Mouse (Mus musculus) midbrain, embryonic 11.5 days (tissue): ENCODE measurements around the gene Gm21964. TPM values are rescaled to one million over a fixed set of nuclear protein-coding genes. Genes with fewer than 3 reads are reported as not detected.

Experiments used
- ATAC-seq: fragments of 200-750 bp; cut with Nextera tagmentation; 2 replicates; pipeline ENCODE4 v1.8.0; 2017; ENCODE audit warnings: moderate TSS enrichment, moderate library complexity; ENCODE audit not compliant: low FRiP score
- DNase-seq: peaks from one replicate; pipeline ENCODE4 v3.0.0; 2015; ENCODE audit warnings: low spot score; ENCODE audit errors: missing footprints
- H3K27ac ChIP-seq: fragments of 300-500 bp; sonication (generic); 2 replicates; pipeline ENCODE4 v1.5.1; 2014; ENCODE audit warnings: low read depth, low read length
- H3K27me3 ChIP-seq: fragments of 300-500 bp; sonication (generic); 2 replicates; pipeline ENCODE4 v1.6.1; 2014; ENCODE audit warnings: mild to moderate bottlenecking, low read length, moderate library complexity, mixed read lengths; ENCODE audit not compliant: control insufficient read depth, insufficient read depth
- H3K36me3 ChIP-seq: fragments of 300-500 bp; sonication (generic); 2 replicates; pipeline ENCODE4 v1.6.1; 2014; ENCODE audit warnings: mild to moderate bottlenecking, low read length, moderate library complexity, mixed read lengths; ENCODE audit not compliant: control insufficient read depth, insufficient read depth
- H3K4me1 ChIP-seq: fragments of 300-500 bp; sonication (generic); 2 replicates; pipeline ENCODE4 v1.6.1; 2014; ENCODE audit warnings: low read length; ENCODE audit not compliant: control insufficient read depth, insufficient read depth
- H3K4me2 ChIP-seq: fragments of 300-500 bp; sonication (generic); 2 replicates; pipeline ENCODE4 v1.6.1; 2014; ENCODE audit warnings: mild to moderate bottlenecking, moderate library complexity
- H3K4me3 ChIP-seq: fragments of 300-500 bp; sonication (generic); 2 replicates; pipeline ENCODE4 v1.5.1; 2014; ENCODE audit warnings: low read depth, low read length
- H3K9ac ChIP-seq: fragments of 300-500 bp; sonication (generic); 2 replicates; pipeline ENCODE4 v1.6.1; 2014; ENCODE audit warnings: low read length
- H3K9me3 ChIP-seq: fragments of 300-500 bp; sonication (generic); 2 replicates; pipeline ENCODE4 v1.6.1; 2016; ENCODE audit warnings: low read length; ENCODE audit not compliant: control insufficient read depth
- WGBS: fragments of 180-500 bp; shearing (Covaris S2); extraction: QIAGEN DNeasy Blood & Tissue Kit; methylation state at CpG from one replicate; pipeline ENCODE4 v1.1.7; 2014; 5-methylcytosine and 5-hydroxymethylcytosine counted together
- polyA plus RNA-seq: library from polyadenylated mRNA; unstranded; fragments of >200 nt; fragmentation: Nextera tagmentation; extraction: Ambion mirVana; gene quantifications from 2 replicates; pipeline ENCODE4 v1.2.1, GENCODE M21; 2014

The Gm21964 gene
- polyA plus RNA-seq, 1 experiment from 2014 or later: not detected

- DNase-seq (no peak), ATAC-seq (no peak)
- no peaks in the 10 kb centered on the region for H3K36me3 ChIP-seq
- no peaks in the 10 kb centered on the region for H3K4me1 ChIP-seq
- H3K4me2 ChIP-seq: no peak overlapping the region
- 75% methylated on average over 3 of the region's 3 CpGs for WGBS
- H3K9me3 ChIP-seq: no peaks in the 10 kb centered on the region
- H3K9ac ChIP-seq: no peak overlapping the region
- H3K27me3 ChIP-seq: no peaks in the 10 kb centered on the region
- H3K27ac ChIP-seq: no peak overlapping the region
- no peak overlapping the region for H3K4me3 ChIP-seq
Measured at GRCm38 (mm10) chr8:110140156-110140555, 39.1 kb downstream of the Gm21964 start.

GRCm38 (mm10) chr8:110140770-110141169 is 39.8 kb downstream of the Gm21964 start:
- Histone ChIP-seq H3K27ac (no peak overlapping the region), H3K4me3 (no peak overlapping the region), H3K9ac (no peak overlapping the region), H3K4me2 (no peak overlapping the region), H3K36me3 (no peaks in the 10 kb centered on the region), H3K27me3 (no peaks in the 10 kb centered on the region), H3K4me1 (no peaks in the 10 kb centered on the region), H3K9me3 (no peaks in the 10 kb centered on the region)
- ATAC-seq (no peak), DNase-seq (no peak)
- 78% methylated on average over 4 of the region's 4 CpGs for WGBS

GRCm38 (mm10) chr8:110145538-110145937 is 44.5 kb downstream of the Gm21964 start:
- H3K36me3 ChIP-seq: no peaks in the 10 kb centered on the region
- H3K27ac ChIP-seq: no peak overlapping the region
- no peak overlapping the region for H3K4me2 ChIP-seq
- no peaks in the 10 kb centered on the region for H3K27me3 ChIP-seq
- H3K4me3 ChIP-seq: no peak overlapping the region
- no peak overlapping the region for H3K9ac ChIP-seq
- DNase-seq: peak; percentile 88
- H3K4me1 ChIP-seq: no peaks in the 10 kb centered on the region
- no peaks in the 10 kb centered on the region for H3K9me3 ChIP-seq
- WGBS: 0% methylated on average over 4 of the region's 4 CpGs
- no peak; the same call in 1 of the 2 replicates for ATAC-seq

- Histone ChIP-seq H3K9ac (no peak overlapping the region), H3K27me3 (no peaks in the 10 kb centered on the region), H3K4me2 (no peak overlapping the region), H3K27ac (no peak overlapping the region), H3K9me3 (no peaks in the 10 kb centered on the region), H3K4me1 (no peaks in the 10 kb centered on the region), H3K36me3 (no peaks in the 10 kb centered on the region), H3K4me3 (no peak overlapping the region)
- 73% methylated on average over 6 of the region's 6 CpGs for WGBS
- ATAC-seq: no peak
- no peak for DNase-seq
Measured at GRCm38 (mm10) chr8:110152951-110153350, 51.9 kb downstream of the Gm21964 start.

Other genes with a start within 250 kb of the Gm21964 start
- 2.7 and 3.2 TPM in 2 replicates for gene Phlpp2, start 232.7 kb upstream of the Gm21964 start, polyA plus RNA-seq
- 0.25 and 0.37 TPM in 2 replicates for gene Marveld3, start 139.0 kb upstream of the Gm21964 start, polyA plus RNA-seq
- gene Tat, start 110.8 kb upstream of the Gm21964 start, polyA plus RNA-seq: not detected in 2 replicates
- gene Chst4, start 61.5 kb upstream of the Gm21964 start, polyA plus RNA-seq: not detected in 2 replicates
- gene Zfp612, start 21.5 kb upstream of the Gm21964 start, polyA plus RNA-seq: 10.5 and 12.5 TPM in 2 replicates
- not detected in 2 replicates for gene Gm17720, start 1.5 kb downstream of the Gm21964 start, polyA plus RNA-seq
- gene Calb2, start 67.0 kb downstream of the Gm21964 start, polyA plus RNA-seq: 3.9 and 4.0 TPM in 2 replicates
- gene Cmtr2, start 114.5 kb downstream of the Gm21964 start, polyA plus RNA-seq: 13.1 and 13.5 TPM in 2 replicates
- 0.03 and 0.18 TPM in 2 replicates for gene Hydin, start 165.8 kb downstream of the Gm21964 start, polyA plus RNA-seq